Mouse (Mus musculus) heart, postnatal 0 days (tissue): Measurements from ENCODE around the gene Palm2. TPM values are rescaled to one million over a fixed set of nuclear protein-coding genes. Genes with fewer than 3 reads are reported as not detected.
A peak's percentile ranks its signal among the peaks of the same experiment; 100 is the strongest.

Source experiments
- ATAC-seq: fragments of 200-750 bp; cut with Nextera tagmentation; 2 replicates; pipeline ENCODE4 v1.8.0; 2017; ENCODE audit warnings: low read depth, moderate number of reproducible peaks, moderate library complexity; ENCODE audit not compliant: insufficient read depth
- DNase-seq: peaks from one replicate; pipeline ENCODE4 v3.0.0-alpha.2; 2016; ENCODE audit warnings: low spot score
- H3K27ac ChIP-seq: fragments of 300-500 bp; sonication (generic); 2 replicates; pipeline ENCODE4 v1.5.1; 2014; ENCODE audit warnings: low read depth, mild to moderate bottlenecking
- H3K27me3 ChIP-seq: fragments of 300-500 bp; sonication (generic); 2 replicates; pipeline ENCODE4 v1.6.1; 2014; ENCODE audit warnings: low read length, mixed read lengths; ENCODE audit not compliant: control insufficient read depth, insufficient read depth
- H3K36me3 ChIP-seq: fragments of 300-500 bp; sonication (generic); replicated peaks from 2 replicates; pipeline ENCODE4 v1.6.1; 2014; ENCODE audit warnings: low read length, mixed read lengths; ENCODE audit not compliant: control insufficient read depth, insufficient read depth
- H3K4me1 ChIP-seq: fragments of 300-500 bp; sonication (generic); 2 replicates; pipeline ENCODE4 v1.6.1; 2014; ENCODE audit warnings: antibody characterized with exemption; ENCODE audit not compliant: control insufficient read depth, insufficient read depth
- H3K4me2 ChIP-seq: fragments of 300-500 bp; sonication (generic); 2 replicates; pipeline ENCODE4 v1.6.1; 2014; ENCODE audit warnings: low read depth, mild to moderate bottlenecking, low read length, moderate library complexity
- H3K4me3 ChIP-seq: fragments of 300-500 bp; sonication (generic); 2 replicates; pipeline ENCODE4 v1.5.1; 2014; ENCODE audit warnings: low read depth, low read length
- H3K9ac ChIP-seq: fragments of 300-500 bp; sonication (generic); replicated peaks from 2 replicates; pipeline ENCODE4 v1.6.1; 2014; ENCODE audit warnings: low read depth, low read length, mixed read lengths
- H3K9me3 ChIP-seq: fragments of 300-500 bp; sonication (generic); replicated peaks from 2 replicates; pipeline ENCODE4 v1.6.1; 2016; ENCODE audit warnings: low read length; ENCODE audit not compliant: control insufficient read depth
- CTCF ChIP-seq: IDR thresholded peaks from 2 replicates; pipeline ENCODE4 v1.5.1; 2016; ENCODE audit warnings: antibody characterized with exemption, control low read depth, low read depth
- EP300 ChIP-seq: IDR thresholded peaks from 2 replicates; pipeline ENCODE4 v1.6.1; 2016; ENCODE audit warnings: antibody characterized with exemption, low read depth
- WGBS: fragments of 180-500 bp; shearing (Covaris S2); extraction: QIAGEN DNeasy Blood & Tissue Kit; methylation state at CpG from one replicate; pipeline ENCODE4 v1.1.7; 2014; 5-methylcytosine and 5-hydroxymethylcytosine counted together
- polyA plus RNA-seq: library from polyadenylated mRNA; unstranded; fragments of >200 nt; fragmentation: Nextera tagmentation; extraction: Ambion mirVana; gene quantifications from 2 replicates; pipeline ENCODE4 v1.2.1, GENCODE M21; 2015
- total RNA-seq: library from RNA; depleted of rRNA; stranded (reverse); fragments of >200 nt; gene quantifications from 2 replicates; pipeline ENCODE4 v1.2.3, GENCODE M21; 2014; ENCODE audit warnings: low replicate concordance

The Palm2 gene
- total and polyA plus RNA-seq, 2 experiments from 2014 or later, result 6.6 to 12.6 TPM

GRCm38 (mm10) chr4:57618743-57619142 lies 184.7 kb downstream of the Palm2 start:
- H3K4me1 ChIP-seq, result peaks cover 11% of the 10 kb centered on the region
- peaks cover 4% of the 10 kb centered on the region for H3K9me3 ChIP-seq
- H3K4me3 ChIP-seq, result no peak overlapping the region
- ATAC-seq, result no peak
- no peak overlapping the region for H3K4me2 ChIP-seq
- no peak for DNase-seq
- no peaks in the 10 kb centered on the region for H3K36me3 ChIP-seq
- no peaks in the 10 kb centered on the region for H3K27me3 ChIP-seq
- no peak overlapping the region for H3K9ac ChIP-seq
- no peak overlapping the region for H3K27ac ChIP-seq
- no peak for TF ChIP-seq EP300
- TF ChIP-seq CTCF, result no peak
- WGBS, result 71% methylated on average over 6 of the region's 6 CpGs

DNA sequence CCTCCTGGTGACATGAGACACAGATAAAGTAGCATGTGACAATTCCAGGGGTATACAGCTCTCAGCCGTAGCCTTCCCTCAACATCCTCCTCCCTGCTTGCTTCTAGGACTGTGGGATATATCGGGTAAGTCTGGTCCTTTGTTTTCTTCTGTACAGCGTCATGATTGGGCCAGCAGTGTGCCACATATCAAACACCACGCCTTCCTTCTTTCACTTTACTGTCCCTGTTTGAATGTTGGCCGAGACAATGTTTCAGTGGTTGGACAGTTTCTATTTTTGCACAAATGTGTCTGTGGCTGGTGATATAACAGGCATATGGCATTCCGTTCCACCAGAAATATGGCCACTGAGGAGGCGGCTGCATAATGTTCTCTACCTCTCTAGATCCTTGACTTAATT lies 188.8 kb downstream of the Palm2 start:
- 20% methylated on average over 7 of the region's 7 CpGs for WGBS
- Histone ChIP-seq H3K4me1 (peaks cover 21% of the 10 kb centered on the region), H3K27me3 (no peaks in the 10 kb centered on the region), H3K36me3 (no peaks in the 10 kb centered on the region), H3K9ac (0 out of 2 replicates have a peak overlapping the region, but pooled peaks have one; percentile 14), H3K9me3 (peaks cover 4% of the 10 kb centered on the region), H3K4me3 (no peak overlapping the region), H3K27ac (peak overlapping the region; percentile 91), H3K4me2 (peak overlapping the region; percentile 36)
- TF ChIP-seq EP300, result peak; percentile 11
- no peak for TF ChIP-seq CTCF
- DNase-seq, result peak; percentile 85
- ATAC-seq, result peak; percentile 91

GRCm38 (mm10) chr4:57624819-57625218 lies 190.8 kb downstream of the Palm2 start:
- no peak for ATAC-seq
- Histone ChIP-seq H3K9me3 (no peaks in the 10 kb centered on the region), H3K4me3 (no peak overlapping the region), H3K27ac (peak overlapping the region; percentile 31), H3K9ac (no peak overlapping the region), H3K4me1 (peaks cover 32% of the 10 kb centered on the region), H3K36me3 (no peaks in the 10 kb centered on the region), H3K27me3 (no peaks in the 10 kb centered on the region), H3K4me2 (no peak overlapping the region)
- no peak for TF ChIP-seq EP300
- no peak for TF ChIP-seq CTCF
- no peak for DNase-seq
- 67% methylated on average over 2 of the region's 2 CpGs for WGBS

DNA sequence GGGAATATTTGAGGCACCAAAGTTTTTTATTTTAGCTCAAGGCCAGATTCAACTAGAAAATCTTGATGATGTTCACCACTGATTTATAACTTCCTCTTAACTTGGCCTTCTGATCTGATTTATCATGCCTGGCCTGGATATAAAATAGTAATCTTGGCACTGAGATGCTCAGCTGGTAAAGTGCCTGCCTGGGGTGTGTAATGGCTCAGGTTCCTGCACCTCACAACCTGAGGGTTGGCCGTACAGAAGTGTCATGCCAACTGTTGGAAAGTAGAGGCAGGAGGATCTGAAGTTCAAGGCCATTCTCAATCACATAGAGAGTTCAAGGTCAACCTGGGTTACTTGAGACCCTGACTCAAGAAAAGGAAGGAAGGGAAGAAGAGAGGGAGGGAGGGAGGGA lies 191.3 kb downstream of the Palm2 start:
- no peak overlapping the region for H3K9ac ChIP-seq
- peak overlapping the region; percentile 31; the same call in 1 of the 2 replicates for H3K27ac ChIP-seq
- H3K4me1 ChIP-seq, result peaks cover 33% of the 10 kb centered on the region
- H3K36me3 ChIP-seq, result no peaks in the 10 kb centered on the region
- DNase-seq, result no peak
- no peak overlapping the region for H3K4me3 ChIP-seq
- no peak for ATAC-seq
- WGBS, result 62% methylated on average over 1 of the region's 1 CpGs
- H3K9me3 ChIP-seq, result no peaks in the 10 kb centered on the region
- TF ChIP-seq CTCF, result no peak
- TF ChIP-seq EP300, result no peak
- H3K27me3 ChIP-seq, result no peaks in the 10 kb centered on the region
- no peak overlapping the region for H3K4me2 ChIP-seq

DNA sequence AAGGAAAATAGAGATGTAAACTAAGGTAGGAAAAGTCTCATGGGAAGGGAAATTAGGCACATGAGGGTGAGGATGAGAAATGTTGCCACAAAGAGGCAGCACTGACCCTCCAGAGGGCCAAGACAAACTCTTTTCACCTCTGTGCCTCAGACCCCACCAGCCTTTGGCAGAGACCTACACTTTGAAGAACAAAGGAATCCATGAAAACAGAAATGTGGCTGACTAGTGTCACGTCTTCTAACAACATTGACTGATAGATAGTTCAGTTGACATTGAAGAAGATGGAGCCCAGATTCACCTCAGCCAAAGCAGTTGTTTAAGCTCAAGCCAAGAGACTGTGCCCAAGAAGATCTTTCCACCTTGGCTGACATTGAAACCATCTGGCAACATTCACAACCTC lies 191.7 kb downstream of the Palm2 start:
- no peak for TF ChIP-seq CTCF
- no peak for TF ChIP-seq EP300
- DNase-seq, result no peak
- 41% methylated on average over 1 of the region's 1 CpGs for WGBS
- Histone ChIP-seq H3K4me3 (no peak overlapping the region), H3K27ac (peak overlapping the region; percentile 31), H3K4me2 (no peak overlapping the region), H3K4me1 (peaks cover 34% of the 10 kb centered on the region), H3K27me3 (no peaks in the 10 kb centered on the region), H3K9me3 (no peaks in the 10 kb centered on the region), H3K9ac (no peak overlapping the region), H3K36me3 (no peaks in the 10 kb centered on the region)
- no peak for ATAC-seq

- no peak for DNase-seq
- no peak for ATAC-seq
- WGBS, result 87% methylated on average over 5 of the region's 5 CpGs
- Histone ChIP-seq H3K4me1 (peaks cover 35% of the 10 kb centered on the region), H3K27ac (no peak overlapping the region), H3K4me2 (no peak overlapping the region), H3K4me3 (no peak overlapping the region), H3K27me3 (no peaks in the 10 kb centered on the region), H3K36me3 (no peaks in the 10 kb centered on the region), H3K9me3 (no peaks in the 10 kb centered on the region), H3K9ac (no peak overlapping the region)
- TF ChIP-seq CTCF (no peak), EP300 (no peak)
These were observed 192.9 kb downstream of the Palm2 start for GRCm38 (mm10) chr4:57626921-57627320.
